Mouse (Mus musculus): ENCODE measurements around the gene Gm47959. TPM values are rescaled to one million over a fixed set of nuclear protein-coding genes. Genes with fewer than 3 reads are reported as not detected.
A peak's percentile ranks its signal among the peaks of the same experiment; 100 is the strongest.

Gm47959 gene
- polyA plus RNA-seq, 1 experiment from 2014 or later, result not detected

DNA sequence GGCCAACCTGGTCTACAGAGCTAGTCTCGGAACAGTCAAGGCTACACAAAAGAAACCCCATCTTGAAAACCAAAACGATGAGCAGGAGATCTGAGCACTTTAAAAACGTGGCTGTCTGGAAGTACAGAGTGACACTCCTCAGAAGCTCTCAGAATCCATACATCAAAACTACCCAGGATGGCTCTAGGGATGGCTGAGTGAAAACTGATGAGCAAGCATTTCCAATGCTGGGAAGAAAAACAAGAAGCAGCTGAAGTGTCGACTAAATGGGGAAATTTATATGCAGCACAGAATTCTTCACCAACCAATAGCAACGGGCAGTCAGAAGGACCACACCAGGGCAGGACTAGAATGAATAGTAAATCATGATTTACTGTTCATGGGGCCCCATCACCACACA lies 34.2 kb downstream of the Gm47959 start:
- no peaks in the 10 kb centered on the region for H3K36me3 ChIP-seq
- H3K4me3 ChIP-seq, result no peak overlapping the region
- H3K9ac ChIP-seq, result no peak overlapping the region
- H3K27ac ChIP-seq (replicated peaks), result no peak overlapping the region
- no peaks in the 10 kb centered on the region for H3K9me3 ChIP-seq
- no peaks in the 10 kb centered on the region for H3K27me3 ChIP-seq (replicated peaks)
- peaks cover 8% of the 10 kb centered on the region; the same call in 1 of the 2 replicates for H3K4me1 ChIP-seq
- 64% methylated on average over 5 of the region's 5 CpGs for WGBS
- H3K4me2 ChIP-seq, result no peak overlapping the region
- ATAC-seq (ENCODE audit: extremely low read depth, insufficient number of reproducible peaks, low FRiP score, low TSS enrichment), result no peak

DNA sequence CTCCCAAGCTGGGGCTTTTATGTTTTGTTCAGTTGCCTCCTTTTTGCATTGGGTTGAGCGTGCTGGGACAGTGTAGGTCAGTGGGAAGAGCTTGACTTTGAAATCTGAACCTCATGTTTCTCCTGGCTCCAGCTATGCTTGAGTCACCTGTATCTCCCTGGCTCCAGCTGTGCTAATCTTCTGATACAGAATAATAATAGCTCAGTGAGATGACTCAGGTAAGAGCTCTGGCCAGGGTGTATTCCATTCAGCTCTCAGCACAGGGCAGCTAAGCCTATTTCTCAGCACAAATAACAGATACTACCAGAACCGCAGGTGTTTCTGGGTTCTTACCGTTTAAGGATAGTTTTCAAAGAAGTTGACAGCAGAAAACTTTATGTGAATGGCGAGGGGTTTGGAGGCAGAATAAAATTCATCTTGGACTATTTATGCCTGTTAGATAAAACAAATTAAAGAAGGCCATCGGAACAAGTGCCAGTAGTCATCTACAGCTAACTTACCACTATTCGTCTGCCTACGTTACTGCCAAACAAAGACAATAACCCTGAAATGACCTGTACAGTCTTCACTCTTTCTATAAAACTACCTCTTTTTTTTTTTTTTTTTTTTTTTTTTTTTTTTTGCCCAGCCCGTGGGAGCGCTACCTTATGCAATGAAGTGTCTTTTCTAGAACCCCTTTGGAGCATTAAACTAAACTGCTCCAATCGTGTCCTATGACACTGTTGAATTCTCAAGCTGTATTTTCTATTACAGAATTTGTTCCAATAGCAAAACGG lies 36.7 kb downstream of the Gm47959 start:
- no peaks in the 10 kb centered on the region for H3K36me3 ChIP-seq
- no peak overlapping the region for H3K4me3 ChIP-seq
- peak overlapping the region; percentile 72 for H3K4me2 ChIP-seq
- no peak for ATAC-seq (ENCODE audit: extremely low read depth, insufficient number of reproducible peaks, low FRiP score, low TSS enrichment)
- no peaks in the 10 kb centered on the region for H3K27me3 ChIP-seq (replicated peaks)
- no peaks in the 10 kb centered on the region for H3K9me3 ChIP-seq
- H3K27ac ChIP-seq (replicated peaks), result no peak overlapping the region
- H3K4me1 ChIP-seq, result peaks cover 8% of the 10 kb centered on the region; the same call in 1 of the 2 replicates
- H3K9ac ChIP-seq, result no peak overlapping the region
- WGBS, result 72% methylated on average over 11 of the region's 11 CpGs

DNA sequence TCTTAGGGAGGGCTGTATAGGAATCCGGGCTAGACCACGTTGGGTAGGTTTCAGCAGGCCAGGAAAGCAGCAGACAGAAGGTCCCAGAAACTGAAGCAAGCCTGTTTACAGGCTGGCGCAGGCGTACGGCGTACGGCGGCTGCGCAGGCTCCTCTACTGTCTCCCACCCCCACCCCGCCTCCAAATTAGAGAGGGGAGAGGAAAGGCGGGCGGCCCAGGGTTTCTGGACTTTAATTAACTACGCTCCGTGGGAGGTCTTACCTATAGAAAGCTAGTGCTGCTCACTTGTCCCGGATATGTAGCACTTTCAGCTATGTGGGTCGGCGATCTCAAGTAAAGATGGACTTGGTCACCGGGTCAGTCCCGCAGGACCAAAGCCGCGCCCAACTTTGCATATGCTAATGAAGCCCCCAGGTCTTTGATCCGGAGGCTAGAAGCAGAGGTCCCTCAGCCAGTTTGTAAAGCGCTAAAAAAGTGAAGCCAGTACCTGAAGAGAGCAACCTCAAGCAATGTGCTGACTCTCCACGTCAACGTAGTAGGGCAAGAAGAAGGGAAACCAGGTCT lies 37.8 kb downstream of the Gm47959 start, which contains the start of gene Slc19a3:
Slc19a3 (minus strand) TSS at position 340 of the 564 bp plus-strand sequence.
- Histone ChIP-seq H3K9me3 (no peaks in the 10 kb centered on the region), H3K27ac (replicated peaks) (peak within 1 kb of the TSS; percentile 21; the same call in 1 of the 2 replicates), H3K4me2 (peak within 1 kb of the TSS; percentile 72), H3K36me3 (no peaks in the 10 kb centered on the region), H3K27me3 (replicated peaks) (no peaks in the 10 kb centered on the region), H3K9ac (peak within 1 kb of the TSS; percentile 80), H3K4me1 (peaks cover 8% of the 10 kb centered on the region; the same call in 1 of the 2 replicates), H3K4me3 (peak within 1 kb of the TSS; percentile 68)
- WGBS, result under 1% methylated on average over 25 of the region's 25 CpGs
- no peak for ATAC-seq (ENCODE audit: extremely low read depth, insufficient number of reproducible peaks, low FRiP score, low TSS enrichment)

DNA sequence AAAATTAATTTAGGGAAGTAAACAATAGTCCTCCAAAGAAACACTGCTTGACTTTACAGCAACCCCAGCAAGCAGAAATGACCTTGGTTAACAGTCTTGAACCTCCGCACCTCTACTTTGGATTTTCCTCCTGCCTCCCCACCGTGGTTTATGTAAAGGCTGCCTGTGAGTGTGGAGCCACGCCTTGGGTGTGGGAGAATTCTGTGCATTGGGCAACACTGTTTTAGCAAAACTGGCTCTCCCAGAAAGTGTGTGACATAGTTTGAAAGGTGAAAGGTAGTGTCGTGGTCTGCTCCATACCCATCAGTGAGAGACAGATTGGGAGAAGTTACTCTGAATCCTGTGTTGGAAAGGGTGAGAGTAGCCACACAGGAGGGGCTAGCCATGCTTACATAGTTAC lies 38.7 kb downstream of the Gm47959 start:
- ATAC-seq (ENCODE audit: extremely low read depth, insufficient number of reproducible peaks, low FRiP score, low TSS enrichment), result no peak
- Histone ChIP-seq H3K4me1 (peaks cover 8% of the 10 kb centered on the region; the same call in 1 of the 2 replicates), H3K27me3 (replicated peaks) (no peaks in the 10 kb centered on the region), H3K27ac (replicated peaks) (no peak overlapping the region), H3K9me3 (no peaks in the 10 kb centered on the region), H3K36me3 (no peaks in the 10 kb centered on the region), H3K4me2 (no peak overlapping the region), H3K4me3 (no peak overlapping the region), H3K9ac (no peak overlapping the region)
- WGBS, result 81% methylated on average over 4 of the region's 4 CpGs

DNA sequence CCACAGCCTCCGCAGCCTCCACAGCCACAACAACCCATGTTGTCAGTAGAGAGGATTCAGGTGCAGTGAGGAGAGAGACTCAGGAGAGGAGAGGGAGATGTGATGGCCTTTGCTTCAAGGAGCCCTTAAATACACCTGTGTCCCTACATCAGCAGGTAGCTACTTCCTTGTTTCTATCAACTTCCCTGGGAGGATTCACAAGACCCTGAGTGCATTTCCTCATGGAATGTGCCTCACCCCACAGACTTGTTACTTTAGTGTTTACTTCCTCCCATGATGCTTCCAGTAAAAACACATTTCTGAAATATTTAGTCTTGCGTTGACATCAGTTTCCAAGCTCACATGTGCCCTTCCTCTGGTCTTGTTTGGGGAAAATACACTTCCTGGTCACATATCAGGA lies 42.0 kb downstream of the Gm47959 start, which contains the start of gene Krtap28-10:
Krtap28-10 (minus strand) TSS at position 101 of the 400 bp plus-strand sequence.
- 78% methylated on average over 2 of the region's 2 CpGs for WGBS
- no peak within 1 kb of the TSS for H3K4me2 ChIP-seq
- H3K9me3 ChIP-seq, result no peaks in the 10 kb centered on the region
- peaks cover 5% of the 10 kb centered on the region; the same call in 1 of the 2 replicates for H3K27me3 ChIP-seq (replicated peaks)
- no peak within 1 kb of the TSS for H3K4me3 ChIP-seq
- no peak within 1 kb of the TSS for H3K9ac ChIP-seq
- ATAC-seq (ENCODE audit: extremely low read depth, insufficient number of reproducible peaks, low FRiP score, low TSS enrichment), result no peak
- no peaks in the 10 kb centered on the region for H3K36me3 ChIP-seq
- no peak within 1 kb of the TSS for H3K27ac ChIP-seq (replicated peaks)
- H3K4me1 ChIP-seq, result peaks cover 8% of the 10 kb centered on the region; the same call in 1 of the 2 replicates

DNA sequence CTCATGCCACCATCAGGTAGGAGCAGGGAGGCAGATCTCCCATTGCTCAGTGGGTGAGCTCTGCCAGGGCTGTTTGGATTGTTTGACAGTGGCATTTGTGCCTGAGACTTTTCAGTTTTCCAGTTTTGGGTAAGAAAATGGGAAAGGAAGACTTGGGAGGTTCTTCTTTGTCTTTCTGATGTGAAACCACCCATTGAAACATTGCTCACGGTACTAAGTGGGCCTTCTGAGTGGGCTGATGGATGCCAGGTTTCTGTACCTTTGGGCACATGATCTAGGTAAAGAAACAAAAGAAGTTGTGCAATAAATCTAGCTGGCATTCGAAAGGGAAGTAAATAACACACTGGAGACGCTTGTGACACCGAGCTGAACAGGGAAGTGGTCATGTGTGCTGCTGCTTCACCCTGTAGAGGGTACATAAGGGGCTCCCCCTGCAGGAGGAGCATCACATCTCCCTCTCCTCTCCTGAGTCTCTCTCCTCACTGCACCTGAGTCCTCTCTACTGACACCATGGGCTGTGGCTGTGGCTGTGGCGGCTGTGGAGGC lies 44.6 kb downstream of the Gm47959 start, which contains the start of gene Gm47969:
Gm47969 (plus strand) TSS at position 51 of the 546 bp plus-strand sequence.
- Histone ChIP-seq H3K4me2 (no peak within 1 kb of the TSS), H3K9me3 (no peaks in the 10 kb centered on the region), H3K36me3 (no peaks in the 10 kb centered on the region), H3K4me3 (no peak within 1 kb of the TSS), H3K9ac (no peak within 1 kb of the TSS), H3K4me1 (no peaks in the 10 kb centered on the region), H3K27ac (replicated peaks) (no peak within 1 kb of the TSS), H3K27me3 (replicated peaks) (peaks cover 5% of the 10 kb centered on the region; the same call in 1 of the 2 replicates)
- WGBS, result 84% methylated on average over 5 of the region's 5 CpGs
- ATAC-seq (ENCODE audit: extremely low read depth, insufficient number of reproducible peaks, low FRiP score, low TSS enrichment), result no peak

Other genes with a start within 250 kb of the Gm47959 start
- not detected in 2 replicates for gene Tm4sf20, start 232.1 kb upstream of the Gm47959 start, polyA plus RNA-seq (2015; fragmentation: Nextera tagmentation; extraction: Ambion mirVana)
- gene Gm47791, start 229.3 kb upstream of the Gm47959 start, polyA plus RNA-seq (2015; fragmentation: Nextera tagmentation; extraction: Ambion mirVana), result not detected in 2 replicates
- 29.0 and 29.3 TPM in 2 replicates for gene Agfg1, start 161.1 kb upstream of the Gm47959 start, polyA plus RNA-seq (2015; fragmentation: Nextera tagmentation; extraction: Ambion mirVana)
- 0.19 TPM in 2 replicates for gene A030005L19Rik, start 87.2 kb upstream of the Gm47959 start, polyA plus RNA-seq (2015; fragmentation: Nextera tagmentation; extraction: Ambion mirVana)
- not detected in 2 replicates for gene A030014E15Rik, start 75.6 kb upstream of the Gm47959 start, polyA plus RNA-seq (2015; fragmentation: Nextera tagmentation; extraction: Ambion mirVana)
- not detected in 2 replicates for gene Gm6217, start 69.1 kb upstream of the Gm47959 start, polyA plus RNA-seq (2015; fragmentation: Nextera tagmentation; extraction: Ambion mirVana)
- gene A030003K21Rik, start 57.2 kb upstream of the Gm47959 start, polyA plus RNA-seq (2015; fragmentation: Nextera tagmentation; extraction: Ambion mirVana), result not detected in 2 replicates
- gene Gm7544, start 44.5 kb upstream of the Gm47959 start, polyA plus RNA-seq (2015; fragmentation: Nextera tagmentation; extraction: Ambion mirVana), result not detected in 2 replicates
- not detected in 2 replicates for gene Gm47955, start 40.3 kb upstream of the Gm47959 start, polyA plus RNA-seq (2015; fragmentation: Nextera tagmentation; extraction: Ambion mirVana)
- gene Slc19a3, start 37.9 kb downstream of the Gm47959 start, polyA plus RNA-seq (2015; fragmentation: Nextera tagmentation; extraction: Ambion mirVana), result 1.6 and 2.0 TPM in 2 replicates
- not detected in 2 replicates for gene Krtap28-10, start 41.9 kb downstream of the Gm47959 start, polyA plus RNA-seq (2015; fragmentation: Nextera tagmentation; extraction: Ambion mirVana)
- gene Gm47969, start 44.4 kb downstream of the Gm47959 start, polyA plus RNA-seq (2015; fragmentation: Nextera tagmentation; extraction: Ambion mirVana), result not detected in 2 replicates
- gene A030005K14Rik, start 58.8 kb downstream of the Gm47959 start, polyA plus RNA-seq (2015; fragmentation: Nextera tagmentation; extraction: Ambion mirVana), result not detected in 2 replicates
- not detected in 2 replicates for gene Krtap28-13, start 60.4 kb downstream of the Gm47959 start, polyA plus RNA-seq (2015; fragmentation: Nextera tagmentation; extraction: Ambion mirVana)
- gene Ccl20, start 116.2 kb downstream of the Gm47959 start, polyA plus RNA-seq (2015; fragmentation: Nextera tagmentation; extraction: Ambion mirVana), result 0.25 and 0.47 TPM in 2 replicates
- not detected in 2 replicates for gene Daw1, start 159.2 kb downstream of the Gm47959 start, polyA plus RNA-seq (2015; fragmentation: Nextera tagmentation; extraction: Ambion mirVana)

All from heart, embryonic 13.5 days (tissue).